Mouse (Mus musculus): Measurements from ENCODE around the gene Ablim2. TPM values are rescaled to one million over a fixed set of nuclear protein-coding genes. Genes with fewer than 3 reads are reported as not detected.

Ablim2 gene
- total RNA-seq, 2 experiments from 2014 or later = 94.4 to 101 TPM

DNA sequence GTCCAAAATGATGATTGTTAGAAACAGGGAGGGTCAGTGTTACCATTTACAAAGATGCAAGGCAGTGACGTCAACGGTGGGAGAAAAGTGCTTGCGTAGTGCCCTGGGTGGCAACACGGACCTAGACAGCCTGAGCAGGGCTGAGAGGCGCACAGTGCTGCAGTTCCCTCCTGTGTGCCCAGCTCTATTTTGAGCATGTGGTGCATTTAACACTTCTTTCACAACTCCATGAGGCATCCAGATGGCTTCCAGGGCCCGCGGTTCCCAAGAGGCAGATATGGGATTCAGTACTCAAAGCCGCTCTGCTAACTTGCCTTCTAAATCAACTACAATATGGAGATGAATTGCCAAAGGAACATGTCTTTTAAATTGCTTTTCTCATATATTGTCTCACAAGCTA, 121.5 kb downstream of the Ablim2 start:
- DNase-seq (ENCODE audit: low spot score in 2 of 2) = peak; percentile 50 to 86

DNA sequence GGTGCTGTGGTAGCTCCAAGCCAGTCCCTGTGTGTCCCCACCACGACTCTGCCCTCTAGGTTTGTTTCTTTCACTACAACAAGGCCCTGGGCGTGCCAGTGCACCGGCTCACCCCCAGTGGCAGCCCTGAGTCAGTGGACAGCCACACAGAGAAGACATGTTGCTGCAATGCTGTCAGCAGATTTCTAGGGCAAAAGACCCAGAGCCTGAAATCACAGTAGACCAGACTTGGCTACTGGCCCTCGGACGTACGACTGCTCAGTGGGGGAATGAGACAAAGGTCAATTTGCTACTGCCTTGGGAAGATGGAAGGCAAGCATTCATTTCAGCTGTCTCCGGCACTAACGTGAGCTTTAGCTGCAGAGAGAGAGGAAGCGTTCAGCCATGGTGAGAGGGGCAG, 124.7 kb downstream of the Ablim2 start:
- DNase-seq (ENCODE audit: low spot score in 2 of 2) = no peak

DNA sequence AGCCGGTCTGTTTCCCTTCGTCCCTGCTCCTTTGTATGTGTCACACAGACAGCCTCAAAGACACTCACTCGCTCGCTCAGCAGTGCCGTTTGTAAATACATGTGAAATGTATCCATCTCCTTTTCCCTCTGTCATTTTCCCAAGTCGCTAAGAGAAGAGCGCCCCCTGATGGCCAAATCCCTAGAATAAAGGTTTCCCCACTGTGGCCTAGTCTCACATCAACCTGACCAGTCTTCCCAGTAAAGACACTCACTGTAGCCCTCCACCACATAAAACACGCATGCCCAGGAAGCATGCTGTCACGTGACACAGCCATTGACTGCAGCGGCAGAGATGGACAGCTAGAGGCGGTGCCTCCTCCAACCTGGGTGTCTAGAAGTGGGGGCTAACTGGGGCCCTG, 126.6 kb downstream of the Ablim2 start:
- DNase-seq (ENCODE audit: low spot score in 2 of 2) = peak; percentile 51 to 55

DNA sequence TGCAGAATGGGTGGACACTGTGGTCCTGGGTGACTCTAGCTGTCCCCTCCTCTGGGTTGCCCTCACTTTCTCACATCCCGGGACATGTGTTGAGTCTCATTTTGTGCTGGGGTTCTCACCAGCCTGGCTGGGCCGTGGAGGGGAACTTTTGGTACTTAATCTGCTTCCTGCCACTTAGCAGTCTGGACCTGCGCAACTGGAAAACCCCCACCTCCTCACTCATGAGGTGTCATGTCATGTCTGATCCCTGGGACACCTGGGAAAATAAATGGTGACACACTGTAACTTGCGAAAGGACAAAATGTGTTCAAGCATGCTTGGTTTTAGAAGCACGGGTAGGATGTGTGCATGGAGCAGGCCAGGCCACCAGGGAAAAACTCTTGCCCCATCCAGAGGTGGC, 127.0 kb downstream of the Ablim2 start:
- no peak for DNase-seq (ENCODE audit: low spot score in 2 of 2)

DNA sequence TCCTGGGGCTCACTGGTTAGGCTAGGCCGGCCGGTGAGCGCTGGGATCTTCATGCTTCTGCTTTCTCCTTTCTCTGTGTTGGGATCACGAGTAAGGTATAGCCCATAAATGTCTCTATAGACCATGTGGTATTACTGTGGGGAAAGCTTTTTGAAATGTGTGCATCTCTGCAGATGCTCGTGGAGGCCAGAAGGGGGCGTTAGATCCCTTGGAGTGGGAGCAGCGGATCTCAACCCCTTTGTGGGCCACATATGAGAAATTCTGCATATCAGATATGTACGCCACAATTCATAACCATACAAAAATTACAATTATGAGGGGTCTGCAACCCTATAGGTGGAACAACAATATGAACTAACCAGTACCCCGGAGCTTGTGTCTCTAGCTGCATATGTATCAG, 131.3 kb downstream of the Ablim2 start:
- DNase-seq (ENCODE audit: low spot score in 2 of 2) = peak in 1 of 2 experiments; percentile 44

DNA sequence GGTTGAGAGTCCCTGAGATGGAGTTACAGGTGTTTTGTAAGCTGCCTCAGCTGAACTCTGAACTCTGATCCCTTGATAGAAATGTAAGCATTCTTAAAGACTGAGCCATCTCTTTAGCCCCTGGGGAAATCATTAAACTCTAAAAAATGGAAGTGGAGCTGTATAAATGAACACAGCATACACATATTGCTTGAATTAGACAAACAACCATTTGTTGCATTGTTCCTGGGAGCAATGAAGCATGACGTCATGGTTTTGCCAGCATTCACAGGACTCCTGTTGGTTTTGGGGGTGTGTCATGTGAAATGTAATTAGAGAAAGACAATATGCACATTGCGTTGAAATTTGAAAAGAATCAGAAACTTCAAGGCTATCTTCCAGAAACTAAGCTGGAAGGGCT, 132.0 kb downstream of the Ablim2 start:
- DNase-seq (ENCODE audit: low spot score in 2 of 2) = no peak

DNA sequence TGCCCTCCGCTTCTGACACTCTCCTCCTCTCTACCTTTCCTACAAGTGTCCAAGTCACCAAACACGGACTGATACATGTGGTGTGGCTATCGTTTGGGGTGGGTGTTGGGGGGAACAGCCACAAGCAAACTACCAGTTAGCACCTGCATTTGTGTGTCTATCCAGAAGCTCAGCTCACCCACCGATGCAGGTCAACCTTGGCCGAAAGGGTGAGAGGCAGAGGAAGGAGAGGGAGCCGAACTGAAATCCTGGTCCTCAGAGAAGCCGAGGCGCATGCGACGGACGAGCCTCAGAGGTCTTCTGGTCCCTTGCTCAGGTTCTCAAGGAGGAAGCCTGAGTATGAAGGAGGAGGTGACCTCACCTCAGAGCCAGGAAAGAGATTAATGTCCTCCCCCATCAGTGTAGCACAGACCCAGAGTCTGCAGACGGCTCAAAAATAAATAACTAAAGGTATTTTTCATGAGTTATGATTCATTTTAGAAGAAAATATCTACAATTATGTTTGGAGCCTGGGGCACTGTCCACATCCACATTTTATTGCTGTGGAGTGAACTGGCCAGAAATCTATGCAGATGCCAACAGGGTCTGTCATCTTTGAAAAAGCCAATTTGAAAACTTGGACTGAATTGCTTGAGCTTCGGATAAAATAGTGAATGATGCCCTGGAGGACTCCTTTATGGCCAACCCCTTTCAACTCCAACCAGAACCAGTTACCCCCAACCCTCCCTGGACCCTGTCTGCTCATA, 133.5 kb downstream of the Ablim2 start:
- DNase-seq (ENCODE audit: low spot score in 2 of 2) = no peak

DNA sequence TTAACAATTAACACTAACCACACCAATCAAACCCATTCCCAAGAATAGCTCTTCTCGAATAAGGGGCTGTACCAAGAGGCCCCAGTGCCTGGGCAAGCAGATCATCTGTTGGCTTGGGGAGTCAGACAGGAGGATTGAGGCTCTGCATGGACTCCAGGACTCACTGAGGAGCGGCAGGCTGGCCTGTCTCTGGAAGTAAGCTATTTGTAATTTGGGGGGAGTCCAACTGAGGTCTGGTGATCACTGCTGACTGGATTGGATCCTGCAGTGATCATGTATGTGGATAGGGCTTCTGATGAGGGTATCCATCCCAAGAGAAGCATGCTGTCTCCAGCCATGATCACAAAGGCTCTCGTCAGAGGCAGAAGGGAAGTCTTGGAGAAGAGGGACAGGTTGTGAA, 134.7 kb downstream of the Ablim2 start:
- no peak for DNase-seq (ENCODE audit: low spot score in 2 of 2)

DNA sequence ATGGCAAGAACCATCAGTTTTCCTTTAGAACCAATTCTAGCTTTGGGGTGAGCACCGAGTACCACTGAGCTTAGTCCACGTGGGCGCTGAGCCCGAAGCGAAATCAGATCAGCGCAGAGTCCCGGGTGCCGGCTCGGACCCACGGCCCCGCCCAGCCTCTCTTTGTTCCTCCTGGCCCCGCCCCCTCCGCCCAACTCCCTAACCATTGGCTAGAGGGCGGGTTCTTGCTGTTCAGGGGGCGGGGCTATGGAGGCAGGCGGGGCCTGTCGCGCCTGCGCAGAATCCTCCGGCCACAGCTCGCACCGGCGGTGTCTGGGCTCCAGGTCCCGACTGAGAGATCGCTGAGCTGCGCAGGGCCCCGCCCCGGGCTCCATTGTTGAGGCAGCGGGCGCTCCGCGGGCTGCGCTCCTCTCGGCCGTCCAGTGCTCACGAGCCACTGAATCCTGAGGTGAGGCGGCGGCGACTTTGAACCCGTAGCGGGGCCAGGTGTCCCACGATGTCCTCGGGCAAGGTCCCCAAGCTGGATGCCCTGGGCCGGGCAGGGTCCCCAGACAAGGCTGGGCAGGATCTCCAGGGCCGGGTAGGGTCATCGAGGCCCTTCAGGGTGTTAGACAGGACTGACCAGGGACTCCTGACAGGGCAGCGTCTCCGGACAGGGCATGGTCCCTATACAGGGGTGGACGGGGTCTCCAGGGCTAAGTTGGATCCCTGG, 135.6 kb downstream of the Ablim2 start, which contains the start of gene Afap1:
Gene Afap1 (plus strand): TSS at position 227 of the 712 bp plus-strand sequence.
- DNase-seq (ENCODE audit: low spot score in 2 of 2) = peak; percentile 98 to 99

DNA sequence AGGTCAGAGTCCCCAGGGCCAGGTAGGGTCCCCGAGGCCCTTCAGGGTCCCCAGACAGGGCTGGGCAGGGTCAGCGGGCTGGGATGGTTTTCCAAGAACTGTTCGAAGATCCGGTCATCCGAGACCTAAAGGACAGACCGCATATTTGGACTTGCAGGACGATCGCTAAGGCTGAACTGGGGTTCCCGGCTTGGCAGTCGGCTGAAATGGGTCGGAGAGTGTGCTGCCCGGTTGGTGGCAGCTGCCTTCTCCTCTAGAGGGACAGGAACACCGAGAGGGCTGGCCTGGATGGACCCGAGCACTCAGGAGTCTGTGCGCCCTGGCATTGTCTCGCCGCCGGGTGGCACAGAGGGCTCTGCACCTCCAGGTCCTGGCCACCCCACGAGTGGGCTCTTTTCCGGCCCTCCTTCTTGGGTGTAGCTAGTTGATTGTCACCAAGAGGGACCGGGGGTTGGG, 136.2 kb downstream of the Ablim2 start:
- peak; percentile 54 to 58 for DNase-seq (ENCODE audit: low spot score in 2 of 2)

DNA sequence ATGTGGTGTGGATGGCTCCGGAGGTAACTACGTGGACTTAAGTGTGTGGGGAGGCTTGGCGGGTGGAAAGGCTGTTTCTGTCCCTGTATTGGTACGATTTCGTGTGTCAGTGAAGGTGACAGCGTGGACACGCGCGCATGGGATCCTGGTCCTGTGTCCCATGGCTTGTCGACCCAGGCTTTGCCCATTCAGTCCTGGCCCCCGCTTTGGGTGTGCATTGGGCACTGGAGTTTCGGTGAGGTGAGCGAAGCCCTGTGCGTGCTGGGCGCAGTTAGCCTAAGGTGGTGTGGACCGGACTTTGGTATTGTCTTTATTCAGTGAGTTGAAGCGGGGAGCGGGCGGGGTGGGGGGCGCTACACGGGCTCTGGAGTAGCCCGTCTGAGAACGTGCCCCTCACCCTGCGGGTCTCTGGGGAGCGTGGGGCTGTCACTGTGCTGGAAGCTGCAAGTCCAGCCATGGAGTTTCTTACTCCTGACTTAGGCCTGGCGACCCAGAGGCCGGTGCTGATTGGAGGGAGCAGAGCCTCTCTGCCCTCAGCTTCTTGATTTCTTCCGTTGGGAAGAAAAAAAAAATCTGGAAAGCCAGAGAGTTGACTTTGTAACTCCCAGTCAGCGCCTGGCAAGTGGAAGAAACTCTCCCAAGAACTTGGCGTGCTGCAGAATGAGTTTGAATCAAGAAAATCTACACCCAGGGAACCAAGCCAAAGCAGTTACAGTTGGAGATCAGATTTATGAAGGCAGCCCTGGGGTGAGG, 136.8 kb downstream of the Ablim2 start:
- DNase-seq (ENCODE audit: low spot score in 2 of 2) = no peak

DNA sequence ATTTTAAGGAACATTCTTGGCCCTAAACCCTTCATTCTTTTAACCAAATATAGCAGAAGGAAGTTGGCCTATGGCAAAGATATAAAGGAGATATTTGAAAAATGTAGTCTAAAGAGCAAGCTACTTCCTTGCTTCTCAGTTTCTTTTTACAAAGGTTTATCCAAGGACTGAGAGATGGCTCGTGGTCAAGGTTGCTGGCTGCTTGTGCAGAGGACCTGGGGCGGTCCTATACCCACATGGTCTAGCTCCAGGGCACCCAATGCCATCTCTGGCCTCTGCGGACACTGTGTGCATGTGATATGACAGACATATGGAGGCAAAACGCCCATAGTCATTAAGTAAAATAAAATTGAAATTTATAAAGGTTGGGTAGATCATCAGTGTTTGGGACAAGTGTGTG, 138.2 kb downstream of the Ablim2 start:
- no peak for DNase-seq (ENCODE audit: low spot score in 2 of 2)

DNA sequence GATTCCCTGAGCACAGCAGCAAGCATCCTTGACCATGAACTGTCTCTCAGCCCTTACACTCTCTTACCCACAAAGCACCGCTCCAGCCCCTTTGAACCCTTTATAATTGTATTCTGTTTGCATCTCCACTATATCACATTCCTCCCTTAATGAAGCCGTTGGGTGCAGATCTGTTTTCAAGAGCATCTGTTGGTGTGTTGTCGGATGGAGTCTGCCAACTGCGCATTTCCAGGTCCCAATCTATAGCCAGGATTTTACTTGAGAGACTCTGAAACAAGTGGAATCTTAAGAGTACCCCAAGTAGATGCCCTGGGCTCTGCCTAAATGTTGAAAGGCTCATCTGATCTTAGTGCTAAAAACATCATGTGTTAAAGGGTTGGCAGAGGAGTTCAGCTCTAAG, 138.9 kb downstream of the Ablim2 start:
- no peak for DNase-seq (ENCODE audit: low spot score in 2 of 2)

DNA sequence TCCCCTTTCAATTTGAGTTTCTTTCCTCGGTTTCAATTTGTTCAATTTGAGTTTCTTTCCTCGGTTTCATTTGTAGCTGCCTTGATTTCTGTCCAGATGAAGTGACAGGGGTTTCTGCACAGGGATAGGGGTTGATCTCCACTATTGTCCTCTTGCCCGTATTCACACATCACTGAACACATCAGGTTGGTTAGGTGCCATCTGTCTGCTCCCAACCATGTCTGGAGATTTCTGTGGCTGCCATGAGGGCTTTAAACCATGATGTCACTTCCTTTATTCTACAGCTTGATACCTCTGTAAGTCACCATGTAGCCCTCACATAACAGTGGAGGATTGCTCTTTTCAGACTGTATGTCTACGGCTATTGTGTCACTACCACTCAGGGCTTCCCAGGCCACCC, 139.5 kb downstream of the Ablim2 start:
- DNase-seq (ENCODE audit: low spot score in 2 of 2) = no peak

DNA sequence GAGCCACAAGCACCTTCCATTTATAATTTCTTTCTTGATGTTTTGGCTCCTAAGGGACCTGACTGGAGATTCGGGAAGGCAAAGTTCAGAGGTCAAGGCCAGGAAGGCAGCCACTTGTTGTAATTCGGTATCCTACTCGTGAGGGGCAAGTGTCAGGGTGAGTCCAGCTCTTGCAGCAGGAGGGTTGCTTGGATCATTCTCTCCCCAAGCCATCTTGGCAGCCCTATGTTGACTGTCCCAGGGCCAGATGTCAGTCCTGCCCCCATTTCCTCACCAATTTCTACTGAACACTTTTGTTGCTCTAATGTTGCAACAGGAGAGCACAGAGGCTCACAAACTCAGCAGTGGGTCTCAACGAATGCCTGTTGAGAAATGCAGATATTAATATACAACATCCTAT, 140.4 kb downstream of the Ablim2 start:
- no peak for DNase-seq (ENCODE audit: low spot score in 2 of 2)

DNA sequence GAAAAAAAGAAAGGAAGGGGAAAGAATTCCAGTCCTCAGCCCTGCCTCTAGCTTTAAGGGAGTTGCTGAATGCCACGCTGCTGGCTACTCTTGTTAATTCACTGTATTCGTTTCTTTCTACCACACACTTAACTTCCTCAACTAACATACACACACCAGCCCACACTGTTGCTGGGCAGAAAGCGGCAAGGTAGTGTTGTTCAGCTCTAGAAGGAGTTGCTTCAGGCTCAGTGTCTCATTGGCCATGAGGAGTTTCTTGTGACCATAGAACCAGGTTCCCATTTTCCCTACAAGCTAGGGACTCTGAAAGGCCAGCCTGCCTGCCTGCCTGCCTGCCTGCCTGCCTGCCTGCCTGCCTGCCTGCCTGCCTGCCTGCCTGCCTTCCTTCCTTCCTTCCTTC, 141.3 kb downstream of the Ablim2 start:
- DNase-seq (ENCODE audit: low spot score in 2 of 2) = no peak

DNA sequence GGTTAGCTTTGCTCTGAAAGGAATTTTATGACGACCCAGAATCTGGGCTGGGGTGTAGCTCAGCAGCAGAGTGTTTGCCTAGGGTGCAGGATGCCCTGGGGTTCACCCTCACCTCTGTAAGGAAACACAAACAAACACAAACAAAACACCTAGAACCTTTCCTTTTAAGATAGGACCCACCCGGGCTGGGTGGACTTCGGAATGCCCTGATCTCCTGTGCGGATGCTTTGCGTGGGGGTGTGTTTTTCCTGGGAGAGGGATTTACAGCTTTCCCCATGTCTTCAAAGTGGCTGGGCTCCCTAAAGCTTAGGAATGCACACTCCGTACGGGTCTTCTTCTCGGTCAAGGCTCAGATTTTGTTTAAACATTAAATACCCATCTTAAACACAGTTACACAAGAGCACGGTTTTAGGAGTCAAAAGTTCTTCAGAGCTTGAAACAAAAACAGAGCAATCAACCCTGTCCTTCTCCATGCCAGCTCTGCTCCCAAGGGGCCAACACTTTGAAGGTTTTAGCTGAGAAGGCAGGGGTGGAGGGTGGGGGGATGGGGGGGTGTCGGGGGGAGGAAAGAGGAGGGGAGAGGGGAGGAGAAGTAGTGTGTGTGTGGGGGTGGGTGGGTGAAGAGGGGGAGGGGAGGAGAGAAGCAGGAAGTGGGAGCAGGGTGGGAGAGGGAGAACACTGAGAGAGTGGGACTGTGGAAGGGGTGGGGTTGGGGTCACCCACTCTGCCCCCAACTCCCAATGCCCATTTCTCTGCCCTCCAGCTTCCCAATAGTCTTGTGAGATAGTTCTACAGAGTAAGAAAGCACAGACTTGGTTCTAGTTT, 142.9 kb downstream of the Ablim2 start:
- no peak for DNase-seq (ENCODE audit: low spot score in 2 of 2)

DNA sequence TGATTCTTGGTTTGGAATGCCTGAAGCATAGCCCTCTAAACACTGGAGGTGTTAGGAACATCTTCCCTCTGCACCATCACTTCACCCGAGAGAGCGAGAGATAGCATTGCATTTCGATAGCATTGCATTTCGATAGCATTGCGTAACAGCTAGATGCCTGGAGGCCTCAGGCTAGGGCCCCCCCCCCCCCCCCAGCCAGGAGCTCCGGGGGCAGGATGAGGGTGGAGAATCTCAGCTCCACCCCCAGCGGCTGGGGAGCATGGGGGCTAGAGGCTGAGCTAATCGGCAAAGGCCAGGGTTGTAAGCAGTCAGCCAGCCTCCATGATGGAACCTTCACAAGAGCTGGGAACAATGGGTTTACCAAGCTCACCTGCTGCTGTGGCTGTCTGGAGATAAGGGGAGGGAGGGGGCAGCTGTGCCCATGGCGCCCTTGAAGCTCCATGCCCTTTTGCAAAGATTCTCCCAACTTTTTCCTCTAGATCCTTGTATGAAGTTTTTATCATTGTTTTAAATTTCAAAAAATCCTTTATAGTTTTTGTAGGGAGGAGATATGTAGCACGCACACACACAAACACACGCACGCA, 143.6 kb downstream of the Ablim2 start:
- no peak for DNase-seq (ENCODE audit: low spot score in 2 of 2)

DNA sequence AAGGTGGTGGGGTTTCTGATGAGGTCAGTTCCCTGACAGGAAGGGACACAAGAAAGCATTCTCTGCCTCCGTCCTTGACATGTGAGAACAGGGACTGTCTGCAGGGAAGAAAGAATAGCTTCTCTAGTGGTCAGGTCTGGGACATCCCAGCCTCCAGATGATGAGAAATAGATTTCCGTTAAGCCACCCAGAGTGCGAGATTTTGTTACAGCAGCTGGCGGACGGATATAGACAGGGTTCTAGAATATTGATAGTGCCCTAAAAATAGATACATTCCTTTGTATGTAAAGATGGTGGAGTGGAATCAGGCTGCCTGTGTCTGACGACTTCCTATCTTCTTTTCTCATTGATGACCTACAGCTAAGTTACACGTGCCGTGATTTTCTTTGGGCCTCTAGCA, 145.8 kb downstream of the Ablim2 start:
- DNase-seq (ENCODE audit: low spot score in 2 of 2) = no peak

DNA sequence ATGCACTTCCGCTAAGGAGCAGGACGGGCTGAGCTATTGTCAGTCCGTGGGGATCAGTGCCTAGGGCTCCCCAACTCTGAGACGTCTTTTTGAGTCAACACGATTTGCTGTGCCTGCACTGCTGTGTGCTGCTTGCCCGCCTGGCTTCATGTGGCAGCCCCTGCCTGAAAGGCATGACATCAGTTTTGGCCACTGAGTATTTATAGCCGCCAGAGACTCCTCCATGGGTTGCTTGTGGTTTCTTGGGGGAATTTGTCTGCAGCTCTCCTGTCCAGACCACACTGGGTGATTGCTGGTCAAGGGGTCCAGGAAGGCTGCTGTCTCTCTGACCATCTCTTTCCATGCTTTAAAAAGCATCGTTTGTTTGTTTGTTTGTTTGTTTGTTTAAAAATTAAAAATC, 147.6 kb downstream of the Ablim2 start:
- no peak for DNase-seq (ENCODE audit: low spot score in 2 of 2)

DNA sequence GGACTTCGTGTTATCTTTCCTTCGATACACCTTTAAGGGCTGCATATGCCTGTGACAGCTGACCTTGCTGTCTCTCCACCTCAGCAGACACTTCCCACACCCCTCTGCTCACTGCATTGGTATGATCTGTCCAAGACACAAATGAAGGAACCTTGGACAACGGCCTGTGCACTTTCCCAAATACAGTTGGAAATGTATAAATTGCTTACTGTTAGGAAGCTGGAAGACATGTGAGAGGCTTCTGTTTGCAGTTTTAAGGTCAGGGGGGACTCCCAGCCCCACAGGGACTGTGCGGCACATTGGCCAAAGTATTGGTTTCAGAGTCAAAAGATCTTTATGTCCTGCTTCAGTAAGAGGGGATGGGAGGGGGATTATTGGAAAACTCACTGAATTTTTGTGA, 149.4 kb downstream of the Ablim2 start:
- no peak for DNase-seq (ENCODE audit: low spot score in 2 of 2)
